Mouse (Mus musculus) stomach, postnatal 0 days (tissue): ENCODE measurements around the gene Adcy1.

Experiments
- CTCF ChIP-seq: IDR thresholded peaks from 2 replicates; pipeline ENCODE4 v1.5.1; 2016; ENCODE audit warnings: antibody characterized with exemption, low read depth, mild to moderate bottlenecking, moderate library complexity
- EP300 ChIP-seq: optimal IDR thresholded peaks from 2 replicates; pipeline ENCODE3; 2016; ENCODE audit warnings: antibody characterized with exemption

DNA sequence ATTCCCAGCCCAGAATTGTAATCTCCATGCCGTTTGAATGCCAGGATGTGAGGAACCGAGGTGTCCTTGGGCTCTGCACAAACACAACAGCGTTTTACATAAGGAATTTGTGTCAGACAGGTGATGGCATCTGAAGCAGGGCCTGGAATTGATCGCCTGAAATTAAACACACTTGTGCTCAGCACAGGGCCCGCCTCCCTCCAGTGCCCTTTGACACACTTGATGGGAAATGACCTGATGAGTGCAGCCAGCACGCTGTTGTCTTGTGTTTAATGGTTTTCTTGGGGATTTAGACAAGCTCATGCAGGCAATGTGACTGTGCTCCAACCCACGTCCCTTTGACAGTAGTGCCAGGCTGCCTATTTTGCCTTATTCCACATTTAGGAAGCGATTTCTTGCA lies 124.2 kb downstream of the Adcy1 start:
- TF ChIP-seq CTCF (no peak), EP300 (no peak)
